Mouse (Mus musculus): ENCODE measurements at regions not wholly inside any gene's neighbourhood (a gene's known extent, or its start where the extent isn't known, plus 50 kb on each side); places are given as distances from the start of the nearest gene placed in this dataset.

DNA sequence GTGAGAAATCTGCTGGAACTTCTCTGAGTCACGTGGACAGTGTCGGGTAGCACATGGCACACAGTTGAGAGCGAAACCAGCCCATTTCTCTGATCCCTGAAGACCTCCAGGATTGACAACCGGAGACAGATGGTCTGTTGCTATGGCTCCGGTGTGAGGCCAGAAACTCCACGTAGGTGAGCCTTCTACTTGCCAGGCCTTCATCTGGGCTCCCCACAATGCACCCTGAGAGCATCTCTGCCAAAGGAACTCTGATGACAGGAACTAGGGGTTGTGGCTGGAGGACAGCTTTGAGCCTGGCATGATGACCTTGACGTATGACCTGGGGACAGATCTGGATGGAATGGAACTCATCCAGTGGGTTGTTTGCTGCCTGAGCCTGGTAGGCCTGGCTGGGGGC lies 467.9 kb downstream of the Rnf144a start:
- WGBS, result 74% methylated on average over 7 of the region's 7 CpGs
- Histone ChIP-seq H3K9ac (no peak overlapping the region), H3K4me2 (replicated peaks) (no peak overlapping the region), H3K27ac (no peak overlapping the region), H3K27me3 (no peaks in the 10 kb centered on the region), H3K36me3 (no peaks in the 10 kb centered on the region), H3K4me1 (no peaks in the 10 kb centered on the region), H3K9me3 (no peaks in the 10 kb centered on the region), H3K4me3 (no peak overlapping the region)
- ATAC-seq (ENCODE audit: insufficient number of reproducible peaks, insufficient read depth, low FRiP score, low TSS enrichment), result no peak

DNA sequence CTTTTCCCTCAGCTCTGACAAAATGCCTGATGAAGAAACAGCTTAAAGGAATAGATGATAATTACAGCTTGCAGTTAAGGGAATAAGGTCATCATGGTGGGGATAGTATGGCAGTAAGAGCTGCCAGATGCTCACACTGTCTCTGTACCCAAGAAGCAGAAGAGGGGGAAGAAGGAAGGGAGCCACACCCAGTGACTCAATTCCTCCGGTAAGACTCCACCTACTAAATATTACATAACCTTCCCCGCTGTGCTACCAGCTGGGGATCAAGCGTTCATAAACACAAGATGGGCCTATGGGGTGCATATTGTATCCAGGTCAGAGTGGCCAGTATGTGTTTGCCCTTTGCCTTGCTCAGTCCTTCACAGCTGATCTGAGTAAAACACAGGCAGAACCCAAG lies 468.9 kb downstream of the Rnf144a start:
- Histone ChIP-seq H3K36me3 (no peaks in the 10 kb centered on the region), H3K9ac (no peak overlapping the region), H3K27ac (no peak overlapping the region), H3K4me3 (no peak overlapping the region), H3K4me1 (no peaks in the 10 kb centered on the region), H3K9me3 (no peaks in the 10 kb centered on the region), H3K27me3 (no peaks in the 10 kb centered on the region), H3K4me2 (replicated peaks) (no peak overlapping the region)
- 91% methylated on average over 3 of the region's 3 CpGs for WGBS
- no peak for ATAC-seq (ENCODE audit: insufficient number of reproducible peaks, insufficient read depth, low FRiP score, low TSS enrichment)

- 91% methylated on average over 6 of the region's 6 CpGs for WGBS
- Histone ChIP-seq H3K36me3 (no peaks in the 10 kb centered on the region), H3K27ac (no peak overlapping the region), H3K9me3 (no peaks in the 10 kb centered on the region), H3K9ac (no peak overlapping the region), H3K4me2 (replicated peaks) (no peak overlapping the region), H3K4me3 (no peak overlapping the region), H3K4me1 (no peaks in the 10 kb centered on the region), H3K27me3 (no peaks in the 10 kb centered on the region)
- no peak for ATAC-seq (ENCODE audit: insufficient number of reproducible peaks, insufficient read depth, low FRiP score, low TSS enrichment)
Measured at GRCm38 (mm10) chr12:25938856-25939255, 476.2 kb downstream of the Rnf144a start.

DNA sequence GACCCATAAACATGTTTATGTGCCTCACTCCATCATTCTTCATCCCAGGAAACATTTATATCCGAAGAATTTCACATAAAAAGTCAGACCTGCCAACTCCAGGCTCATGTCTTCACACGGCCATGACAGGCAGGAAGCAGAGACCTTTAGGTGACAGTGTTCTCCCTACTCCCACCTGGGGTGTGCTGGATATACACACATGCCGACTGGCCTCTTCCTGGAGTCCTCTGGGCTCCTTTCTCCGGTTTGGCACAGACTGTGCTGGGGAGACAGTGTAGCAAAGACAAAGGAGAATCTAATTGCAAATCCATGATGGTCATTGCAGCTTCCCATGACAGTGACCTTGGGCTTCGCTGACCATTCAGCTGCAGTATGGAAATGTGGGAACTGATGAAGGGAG lies 480.1 kb downstream of the Rnf144a start:
- no peak for ATAC-seq (ENCODE audit: insufficient number of reproducible peaks, insufficient read depth, low FRiP score, low TSS enrichment)
- Histone ChIP-seq H3K9me3 (no peaks in the 10 kb centered on the region), H3K36me3 (no peaks in the 10 kb centered on the region), H3K4me2 (replicated peaks) (no peak overlapping the region), H3K4me1 (no peaks in the 10 kb centered on the region), H3K27me3 (no peaks in the 10 kb centered on the region), H3K27ac (no peak overlapping the region), H3K4me3 (no peak overlapping the region), H3K9ac (no peak overlapping the region)
- WGBS, result 85% methylated on average over 5 of the region's 5 CpGs

DNA sequence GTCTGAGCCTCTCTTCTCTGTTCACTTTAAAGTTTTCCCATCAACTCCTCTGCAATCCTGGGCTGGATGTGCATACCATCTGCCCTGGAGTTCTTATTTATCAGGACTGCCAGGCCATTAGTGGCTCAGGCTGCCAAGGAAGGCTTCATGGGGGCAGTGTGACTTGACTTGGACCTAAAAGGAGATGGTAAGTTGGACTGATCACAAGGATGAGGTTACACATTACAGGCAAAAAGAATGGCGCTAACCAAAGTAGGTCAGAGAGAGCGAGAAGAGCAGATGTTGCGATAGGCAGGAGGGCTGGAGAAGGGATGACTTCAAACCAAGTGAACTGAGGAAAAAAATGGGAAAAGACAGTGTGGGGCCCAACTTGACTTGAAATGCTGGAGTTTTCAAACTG lies 480.5 kb downstream of the Rnf144a start:
- Histone ChIP-seq H3K36me3 (no peaks in the 10 kb centered on the region), H3K4me1 (no peaks in the 10 kb centered on the region), H3K4me2 (replicated peaks) (no peak overlapping the region), H3K9me3 (no peaks in the 10 kb centered on the region), H3K27ac (no peak overlapping the region), H3K9ac (no peak overlapping the region), H3K4me3 (no peak overlapping the region), H3K27me3 (no peaks in the 10 kb centered on the region)
- 92% methylated on average over 3 of the region's 3 CpGs for WGBS
- no peak for ATAC-seq (ENCODE audit: insufficient number of reproducible peaks, insufficient read depth, low FRiP score, low TSS enrichment)

DNA sequence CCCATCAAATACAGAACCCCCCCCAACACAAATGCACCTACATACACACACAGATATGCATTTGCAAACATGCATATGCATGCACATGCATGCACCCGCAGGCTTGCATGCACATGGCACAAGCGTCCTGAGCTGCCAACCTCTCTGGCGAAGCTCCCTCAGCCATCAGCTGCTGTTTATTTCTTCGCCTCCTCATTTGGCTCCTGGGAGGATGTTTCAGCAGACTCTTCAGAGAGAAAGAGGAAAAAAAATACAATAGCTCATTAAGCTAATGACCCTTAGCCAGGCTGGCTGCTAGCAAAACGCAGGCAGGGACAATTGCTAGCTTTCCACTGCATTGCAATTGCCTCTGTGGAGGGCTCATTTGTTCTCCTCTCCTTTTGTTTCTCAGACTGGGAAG lies 488.7 kb downstream of the Rnf144a start:
- no peaks in the 10 kb centered on the region for H3K36me3 ChIP-seq
- H3K27me3 ChIP-seq, result no peaks in the 10 kb centered on the region
- no peak overlapping the region for H3K4me3 ChIP-seq
- H3K9ac ChIP-seq, result no peak overlapping the region
- no peak for ATAC-seq (ENCODE audit: insufficient number of reproducible peaks, insufficient read depth, low FRiP score, low TSS enrichment)
- no peak overlapping the region for H3K4me2 ChIP-seq (replicated peaks)
- no peaks in the 10 kb centered on the region for H3K9me3 ChIP-seq
- no peaks in the 10 kb centered on the region for H3K4me1 ChIP-seq
- H3K27ac ChIP-seq, result no peak overlapping the region
- WGBS, result 57% methylated on average over 5 of the region's 5 CpGs

GRCm38 (mm10) chr12:25924526-25924925 lies 490.5 kb downstream of the Rnf144a start:
- no peak overlapping the region for H3K4me3 ChIP-seq
- H3K9me3 ChIP-seq, result no peaks in the 10 kb centered on the region
- H3K36me3 ChIP-seq, result no peaks in the 10 kb centered on the region
- ATAC-seq (ENCODE audit: insufficient number of reproducible peaks, insufficient read depth, low FRiP score, low TSS enrichment), result no peak
- no peak overlapping the region for H3K27ac ChIP-seq
- no peaks in the 10 kb centered on the region for H3K27me3 ChIP-seq
- H3K9ac ChIP-seq, result no peak overlapping the region
- no peak overlapping the region for H3K4me2 ChIP-seq (replicated peaks)
- H3K4me1 ChIP-seq, result no peaks in the 10 kb centered on the region
- 84% methylated on average over 9 of the region's 9 CpGs for WGBS

DNA sequence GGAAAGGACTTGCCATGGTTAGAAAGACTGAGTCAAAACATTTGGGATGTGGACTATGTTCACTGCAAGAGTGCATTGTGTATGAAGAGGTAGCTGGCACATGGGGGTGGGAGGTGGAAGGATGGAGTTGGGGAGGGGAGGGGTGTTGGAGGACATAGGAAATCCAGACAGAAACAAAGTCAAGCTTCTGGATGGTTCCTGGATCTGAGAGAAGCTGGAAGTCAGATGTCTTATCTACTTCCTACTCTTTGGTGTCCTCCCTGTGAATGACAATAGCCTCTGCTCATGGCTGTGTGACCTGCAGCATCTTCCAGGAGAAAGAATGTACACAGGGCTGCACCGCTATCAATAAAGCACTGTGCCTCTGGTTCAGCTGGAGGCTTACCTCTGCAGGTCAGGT lies 491.3 kb downstream of the Rnf144a start:
- no peak overlapping the region for H3K9ac ChIP-seq
- no peak for ATAC-seq (ENCODE audit: insufficient number of reproducible peaks, insufficient read depth, low FRiP score, low TSS enrichment)

GRCm38 (mm10) chr12:25905614-25906013 lies 509.4 kb downstream of the Rnf144a start:
- ATAC-seq (ENCODE audit: insufficient number of reproducible peaks, insufficient read depth, low FRiP score, low TSS enrichment), result no peak
- WGBS, result 82% methylated on average over 1 of the region's 1 CpGs

More for the DNA sequence above, 491.3 kb downstream of the Rnf144a start:
- H3K9me3 ChIP-seq, result no peaks in the 10 kb centered on the region
- 100% methylated on average over 1 of the region's 1 CpGs for WGBS
- no peaks in the 10 kb centered on the region for H3K4me1 ChIP-seq
- no peak overlapping the region for H3K27ac ChIP-seq
- no peaks in the 10 kb centered on the region for H3K36me3 ChIP-seq
- no peak overlapping the region for H3K4me3 ChIP-seq
- no peak overlapping the region for H3K4me2 ChIP-seq (replicated peaks)
- H3K27me3 ChIP-seq, result no peaks in the 10 kb centered on the region

GRCm38 (mm10) chr12:25896543-25896942 lies 518.5 kb downstream of the Rnf144a start:
- Histone ChIP-seq H3K4me1 (no peaks in the 10 kb centered on the region), H3K27ac (no peak overlapping the region), H3K36me3 (no peaks in the 10 kb centered on the region), H3K4me2 (replicated peaks) (no peak overlapping the region), H3K9me3 (no peaks in the 10 kb centered on the region), H3K4me3 (no peak overlapping the region), H3K27me3 (no peaks in the 10 kb centered on the region), H3K9ac (no peak overlapping the region)
- WGBS, result 49% methylated on average over 3 of the region's 3 CpGs
- no peak for ATAC-seq (ENCODE audit: insufficient number of reproducible peaks, insufficient read depth, low FRiP score, low TSS enrichment)

More at GRCm38 (mm10) chr12:25905614-25906013, 509.4 kb downstream of the Rnf144a start:
- no peaks in the 10 kb centered on the region for H3K36me3 ChIP-seq
- no peak overlapping the region for H3K9ac ChIP-seq
- no peak overlapping the region for H3K27ac ChIP-seq
- H3K27me3 ChIP-seq, result no peaks in the 10 kb centered on the region
- H3K4me2 ChIP-seq (replicated peaks), result no peak overlapping the region
- no peaks in the 10 kb centered on the region for H3K9me3 ChIP-seq
- H3K4me3 ChIP-seq, result no peak overlapping the region
- no peaks in the 10 kb centered on the region for H3K4me1 ChIP-seq

DNA sequence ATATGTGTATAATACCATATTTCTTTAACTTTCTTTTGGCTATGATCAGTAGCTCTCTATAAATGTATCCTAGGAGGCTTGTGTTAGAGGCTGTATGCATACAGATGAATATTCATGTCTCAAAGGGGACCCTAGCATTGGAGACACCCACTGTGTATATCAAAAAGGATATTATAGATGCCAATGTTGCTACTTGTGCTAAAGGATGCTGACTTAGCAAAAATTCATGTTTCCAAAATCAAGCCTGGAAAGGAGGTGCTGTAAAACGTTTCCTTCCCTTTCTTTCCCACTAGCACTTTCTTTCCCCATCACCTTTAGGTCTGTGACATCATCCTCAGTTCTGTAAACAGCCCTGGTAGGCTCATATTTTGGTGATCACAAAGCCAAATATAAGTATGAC lies 519.4 kb downstream of the Rnf144a start:
- no peak for ATAC-seq (ENCODE audit: insufficient number of reproducible peaks, insufficient read depth, low FRiP score, low TSS enrichment)
- H3K27ac ChIP-seq, result no peak overlapping the region
- 52% methylated on average over 1 of the region's 1 CpGs for WGBS

DNA sequence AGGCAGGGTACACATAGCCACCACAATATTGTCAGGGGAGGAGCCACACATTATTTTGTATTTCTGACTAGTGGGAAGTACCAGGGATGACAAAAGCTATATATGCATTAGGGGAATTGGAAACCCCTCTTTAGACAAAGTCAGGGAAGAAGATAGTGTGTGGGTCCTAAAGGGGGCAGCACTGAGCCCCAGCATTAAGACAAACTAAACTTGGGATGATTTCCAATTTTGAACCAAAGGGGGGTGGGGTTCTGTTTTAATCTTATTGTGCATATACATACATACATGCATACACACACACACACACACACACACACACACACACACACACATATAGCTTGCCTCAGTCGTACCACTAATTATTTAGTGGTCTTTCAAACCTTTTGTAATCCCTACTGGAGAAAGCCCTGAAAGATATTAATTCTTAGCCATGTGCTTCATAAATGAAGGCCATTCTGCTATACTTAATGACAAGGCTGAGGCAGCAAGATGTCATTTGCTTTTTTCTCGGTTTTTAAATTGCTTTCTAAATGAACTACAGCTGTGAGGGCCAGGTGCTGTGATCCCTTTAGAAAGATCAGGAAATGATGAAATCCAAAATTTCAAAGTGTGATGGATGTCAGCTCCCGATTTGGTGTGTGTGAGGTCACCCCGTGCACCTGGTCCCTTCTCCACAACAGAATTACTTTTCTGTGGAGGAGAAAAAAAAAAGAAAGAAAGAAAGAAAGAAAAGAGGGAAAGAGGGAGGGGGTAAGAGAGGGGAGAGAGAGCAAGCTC lies 523.5 kb downstream of the Rnf144a start:
- Histone ChIP-seq H3K4me1 (no peaks in the 10 kb centered on the region), H3K27ac (no peak overlapping the region), H3K4me2 (replicated peaks) (no peak overlapping the region), H3K27me3 (no peaks in the 10 kb centered on the region), H3K9me3 (no peaks in the 10 kb centered on the region), H3K36me3 (no peaks in the 10 kb centered on the region), H3K9ac (no peak overlapping the region), H3K4me3 (no peak overlapping the region)
- WGBS, result 34% methylated on average over 4 of the region's 4 CpGs
- ATAC-seq (ENCODE audit: insufficient number of reproducible peaks, insufficient read depth, low FRiP score, low TSS enrichment), result no peak

More for the DNA sequence above, 519.4 kb downstream of the Rnf144a start:
- H3K4me2 ChIP-seq (replicated peaks), result no peak overlapping the region
- H3K9ac ChIP-seq, result no peak overlapping the region
- H3K36me3 ChIP-seq, result no peaks in the 10 kb centered on the region
- H3K27me3 ChIP-seq, result no peaks in the 10 kb centered on the region
- no peak overlapping the region for H3K4me3 ChIP-seq
- no peaks in the 10 kb centered on the region for H3K9me3 ChIP-seq
- no peaks in the 10 kb centered on the region for H3K4me1 ChIP-seq

Data from embryonic facial prominence, embryonic 12.5 days (tissue).